Mouse (Mus musculus) stomach, embryonic 14.5 days (tissue): Measurements from ENCODE around the gene Brd3. TPM values are rescaled to one million over a fixed set of nuclear protein-coding genes. Genes with fewer than 3 reads are reported as not detected.

Source experiments
- ATAC-seq: fragments of 200-750 bp; cut with Nextera tagmentation; 2 replicates; pipeline ENCODE4 v1.8.0; 2017; ENCODE audit warnings: low read depth, moderate TSS enrichment; ENCODE audit not compliant: insufficient number of reproducible peaks, insufficient read depth, low FRiP score
- H3K27ac ChIP-seq: fragments of 300-500 bp; sonication (generic); 2 replicates; pipeline ENCODE4 v1.5.1; 2014; ENCODE audit warnings: mild to moderate bottlenecking, low read length, moderate library complexity, mixed read lengths
- H3K27me3 ChIP-seq: fragments of 300-500 bp; sonication (generic); 2 replicates; pipeline ENCODE4 v1.6.1; 2014; ENCODE audit warnings: low read length, control low read depth, mixed read lengths; ENCODE audit not compliant: control insufficient read depth, insufficient read depth
- H3K36me3 ChIP-seq: fragments of 300-500 bp; sonication (generic); 2 replicates; pipeline ENCODE4 v1.6.1; 2014; ENCODE audit warnings: mild to moderate bottlenecking, control low read depth, low read length, moderate library complexity, mixed read lengths; ENCODE audit not compliant: control insufficient read depth, insufficient read depth
- H3K4me1 ChIP-seq: fragments of 300-500 bp; sonication (generic); 2 replicates; pipeline ENCODE4 v1.6.1; 2014; ENCODE audit warnings: low read length, control low read depth, mixed read lengths; ENCODE audit not compliant: control insufficient read depth, insufficient read depth
- H3K4me2 ChIP-seq: fragments of 300-500 bp; sonication (generic); replicated peaks from 2 replicates; pipeline ENCODE4 v1.6.1; 2014; ENCODE audit warnings: low read depth, low read length, control low read depth
- H3K4me3 ChIP-seq: fragments of 300-500 bp; sonication (generic); 2 replicates; pipeline ENCODE4 v1.5.1; 2014; ENCODE audit warnings: low read depth, low read length, control low read depth
- H3K9ac ChIP-seq: fragments of 300-500 bp; sonication (generic); replicated peaks from 2 replicates; pipeline ENCODE4 v1.6.1; 2014; ENCODE audit warnings: low read depth, mild to moderate bottlenecking, control low read depth, low read length, moderate library complexity, mixed read lengths
- H3K9me3 ChIP-seq: fragments of 300-500 bp; sonication (generic); 2 replicates; pipeline ENCODE4 v1.6.1; 2016; ENCODE audit warnings: low read depth, low read length, control low read depth; ENCODE audit not compliant: control insufficient read depth
- WGBS: fragments of 180-500 bp; shearing (Covaris S2); extraction: QIAGEN DNeasy Blood & Tissue Kit; methylation state at CpG from one replicate; pipeline ENCODE4 v1.1.7; 2014; 5-methylcytosine and 5-hydroxymethylcytosine counted together
- polyA plus RNA-seq: library from polyadenylated mRNA; unstranded; fragments of >200 nt; fragmentation: Nextera tagmentation; extraction: Ambion mirVana; gene quantifications from 2 replicates; pipeline ENCODE4 v1.2.1, GENCODE M21; 2014

Gene Brd3
- polyA plus RNA-seq, 1 experiment from 2014 or later, result 134 TPM

DNA sequence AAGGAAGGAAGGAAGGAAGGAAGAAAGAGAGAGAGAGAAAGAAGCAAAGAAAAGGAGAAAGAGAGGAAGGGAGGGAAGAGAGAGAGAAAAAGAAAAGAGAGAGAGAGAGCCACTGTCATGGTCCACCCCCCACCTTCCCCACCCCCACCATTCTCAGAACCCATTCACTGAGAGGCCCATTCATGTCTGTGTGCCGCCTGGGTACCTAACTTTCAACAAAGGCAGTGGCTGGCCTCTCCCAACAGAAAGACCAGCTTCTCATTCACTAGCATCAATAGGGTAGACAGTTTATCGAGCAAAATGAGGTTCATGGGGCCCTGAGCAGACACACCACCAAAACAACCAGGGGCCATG is 93.9 kb downstream of the Brd3 start:
- Histone ChIP-seq H3K4me1 (peaks cover 73% of the 10 kb centered on the region), H3K9ac (no peak overlapping the region), H3K27me3 (no peaks in the 10 kb centered on the region), H3K4me2 (no peak overlapping the region; the same call in 1 of the 2 replicates), H3K9me3 (no peaks in the 10 kb centered on the region), H3K36me3 (no peaks in the 10 kb centered on the region), H3K27ac (peak overlapping the region; percentile 77), H3K4me3 (no peak overlapping the region)
- no peak for ATAC-seq
- WGBS, result 53% methylated on average over 2 of the region's 2 CpGs

DNA sequence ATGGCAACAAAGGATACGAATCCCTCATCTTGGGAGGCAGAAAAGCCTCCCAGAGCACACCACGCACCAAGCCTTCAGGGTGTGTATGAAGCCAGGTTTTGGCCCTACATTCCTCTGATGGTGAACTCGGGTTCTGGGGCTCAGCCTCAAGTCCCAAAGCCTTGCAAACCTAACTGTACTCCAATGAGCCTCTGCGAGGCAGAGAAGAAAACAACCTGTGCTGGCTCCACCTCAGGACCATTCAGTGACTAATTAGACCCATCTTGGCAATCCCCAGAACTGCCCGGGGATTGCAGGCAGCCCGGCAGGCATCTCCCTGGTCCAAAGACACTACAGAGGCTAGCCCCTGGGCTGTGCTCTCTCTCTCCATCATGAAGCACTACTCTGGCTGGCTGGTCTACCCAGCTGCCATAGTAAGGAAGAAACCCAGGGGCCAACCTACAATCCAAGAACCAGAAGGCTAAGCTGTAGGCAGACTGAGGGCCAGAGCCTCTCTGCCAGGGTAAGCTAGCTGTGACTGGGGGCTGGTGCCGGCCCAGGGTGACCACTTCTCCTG is 95.1 kb downstream of the Brd3 start:
- Histone ChIP-seq H3K9me3 (no peaks in the 10 kb centered on the region), H3K27ac (peak overlapping the region; percentile 89), H3K36me3 (no peaks in the 10 kb centered on the region), H3K4me2 (peak overlapping the region; percentile 30), H3K27me3 (no peaks in the 10 kb centered on the region), H3K4me3 (no peak overlapping the region), H3K9ac (no peak overlapping the region), H3K4me1 (peaks cover 63% of the 10 kb centered on the region)
- no peak for ATAC-seq
- 16% methylated on average over 7 of the region's 7 CpGs for WGBS

DNA sequence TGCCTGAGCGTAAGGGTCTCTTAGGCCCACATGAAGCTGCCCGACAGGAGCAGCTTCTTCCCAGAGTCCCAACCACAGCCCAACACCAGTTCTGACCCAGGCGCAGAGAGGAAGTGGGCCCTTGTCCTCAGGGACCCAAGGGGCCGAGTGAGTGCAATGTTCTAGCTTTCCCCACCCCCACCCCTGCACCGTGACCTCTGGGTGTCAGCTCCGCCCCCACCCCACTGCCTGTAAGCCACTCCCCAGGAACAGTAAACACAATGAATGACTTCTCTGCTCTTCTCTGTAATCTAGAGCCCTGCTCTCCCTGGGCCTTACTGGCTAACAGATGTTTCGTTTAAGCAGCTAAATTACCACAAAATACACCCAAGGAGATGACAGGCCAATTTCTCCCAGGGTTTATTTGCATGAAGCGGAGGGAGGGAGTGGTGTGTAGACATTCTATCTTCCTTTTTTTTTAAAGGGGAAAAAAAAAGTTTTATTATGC is 95.7 kb downstream of the Brd3 start:
- ATAC-seq, result peak; percentile 67; the same call in 1 of the 2 replicates
- H3K27me3 ChIP-seq, result no peaks in the 10 kb centered on the region
- H3K9me3 ChIP-seq, result no peaks in the 10 kb centered on the region
- H3K36me3 ChIP-seq, result no peaks in the 10 kb centered on the region
- WGBS, result 16% methylated on average over 8 of the region's 8 CpGs
- H3K9ac ChIP-seq, result no peak overlapping the region
- H3K27ac ChIP-seq, result peak overlapping the region; percentile 89
- peak overlapping the region; percentile 30; the same call in 1 of the 2 replicates for H3K4me2 ChIP-seq
- peaks cover 61% of the 10 kb centered on the region for H3K4me1 ChIP-seq
- no peak overlapping the region for H3K4me3 ChIP-seq

DNA sequence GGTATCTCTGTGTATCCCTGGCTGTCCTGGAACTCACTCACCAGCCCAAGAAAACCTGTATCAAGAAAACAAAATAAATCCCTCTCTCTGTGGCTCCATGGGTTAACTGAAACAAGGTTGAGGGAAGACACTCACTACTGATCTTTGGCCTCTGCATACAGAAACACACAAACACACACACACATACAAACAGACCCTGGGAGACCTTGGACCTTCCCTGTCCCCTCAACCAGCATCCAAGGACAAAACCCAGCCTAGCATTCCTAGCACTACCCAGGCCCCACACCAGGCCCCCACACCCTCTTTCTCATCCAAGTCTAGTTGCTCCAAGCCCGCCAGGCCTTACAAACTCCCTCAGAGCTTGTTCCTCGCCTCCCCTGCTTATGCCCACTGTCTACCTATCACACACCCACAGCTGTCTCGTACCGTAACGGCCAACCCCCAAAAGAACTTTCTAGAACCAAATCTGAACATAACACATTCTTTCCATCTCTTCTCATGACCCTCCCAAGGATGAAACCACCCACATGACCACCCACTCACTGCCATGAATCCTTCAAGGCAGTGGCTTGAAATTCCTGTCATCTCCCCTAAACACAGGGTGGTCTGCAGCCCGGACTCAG is 96.8 kb downstream of the Brd3 start:
- peak overlapping the region; percentile 33; the same call in 1 of the 2 replicates for H3K27ac ChIP-seq
- H3K9me3 ChIP-seq, result no peaks in the 10 kb centered on the region
- H3K4me3 ChIP-seq, result no peak overlapping the region
- ATAC-seq, result no peak
- H3K4me1 ChIP-seq, result peaks cover 54% of the 10 kb centered on the region
- H3K4me2 ChIP-seq, result no peak overlapping the region
- no peak overlapping the region for H3K9ac ChIP-seq
- 69% methylated on average over 6 of the region's 6 CpGs for WGBS
- no peaks in the 10 kb centered on the region for H3K27me3 ChIP-seq
- H3K36me3 ChIP-seq, result no peaks in the 10 kb centered on the region

DNA sequence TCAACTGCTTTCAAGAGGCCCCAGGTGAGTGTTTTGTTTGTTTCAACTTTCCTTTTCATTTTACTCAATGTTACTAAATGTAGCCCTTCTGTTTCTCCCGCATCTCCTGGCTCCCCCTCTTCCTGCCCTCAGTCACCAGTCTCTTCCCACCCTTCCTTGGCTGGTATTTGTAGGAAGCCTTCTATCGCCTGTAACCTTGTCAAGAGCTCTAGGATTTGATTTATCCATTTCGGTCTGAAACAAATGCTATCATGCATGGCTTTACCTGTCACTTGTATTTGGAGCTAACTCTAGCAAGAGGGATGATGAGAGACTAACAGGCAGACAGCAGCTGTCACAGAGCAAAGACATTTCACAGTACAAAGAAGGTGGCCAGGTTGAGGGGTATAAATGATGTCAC is 99.3 kb downstream of the Brd3 start:
- Histone ChIP-seq H3K9ac (no peak overlapping the region), H3K27me3 (no peaks in the 10 kb centered on the region), H3K4me2 (no peak overlapping the region), H3K27ac (no peak overlapping the region), H3K4me1 (peaks cover 46% of the 10 kb centered on the region), H3K4me3 (no peak overlapping the region), H3K36me3 (no peaks in the 10 kb centered on the region), H3K9me3 (no peaks in the 10 kb centered on the region)
- 60% methylated on average over 3 of the region's 3 CpGs for WGBS
- ATAC-seq, result no peak

DNA sequence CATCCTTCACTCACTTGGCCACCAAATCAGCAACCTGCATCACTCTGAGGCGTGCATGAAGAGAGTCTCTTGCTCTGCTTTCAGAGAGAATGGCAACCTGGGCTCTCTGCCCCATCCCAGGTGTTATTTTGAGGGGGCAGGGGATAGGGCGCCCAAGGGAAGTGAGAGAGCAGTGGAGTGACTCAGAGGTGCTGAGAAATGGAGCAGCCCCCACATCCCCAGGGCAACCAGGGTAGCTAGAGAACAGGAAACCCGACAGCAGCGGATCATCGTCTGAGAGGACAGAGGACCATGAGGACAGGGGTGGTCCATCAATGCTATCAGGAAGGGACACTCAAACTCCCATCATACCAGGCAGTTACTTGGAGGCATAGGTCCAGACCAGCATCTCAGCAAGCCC is 100.5 kb downstream of the Brd3 start:
- peaks cover 35% of the 10 kb centered on the region for H3K4me1 ChIP-seq
- no peak overlapping the region for H3K27ac ChIP-seq
- H3K4me3 ChIP-seq, result no peak overlapping the region
- H3K9ac ChIP-seq, result no peak overlapping the region
- 81% methylated on average over 5 of the region's 5 CpGs for WGBS
- no peaks in the 10 kb centered on the region for H3K36me3 ChIP-seq
- no peaks in the 10 kb centered on the region for H3K9me3 ChIP-seq
- no peak overlapping the region for H3K4me2 ChIP-seq
- no peak for ATAC-seq
- H3K27me3 ChIP-seq, result no peaks in the 10 kb centered on the region

DNA sequence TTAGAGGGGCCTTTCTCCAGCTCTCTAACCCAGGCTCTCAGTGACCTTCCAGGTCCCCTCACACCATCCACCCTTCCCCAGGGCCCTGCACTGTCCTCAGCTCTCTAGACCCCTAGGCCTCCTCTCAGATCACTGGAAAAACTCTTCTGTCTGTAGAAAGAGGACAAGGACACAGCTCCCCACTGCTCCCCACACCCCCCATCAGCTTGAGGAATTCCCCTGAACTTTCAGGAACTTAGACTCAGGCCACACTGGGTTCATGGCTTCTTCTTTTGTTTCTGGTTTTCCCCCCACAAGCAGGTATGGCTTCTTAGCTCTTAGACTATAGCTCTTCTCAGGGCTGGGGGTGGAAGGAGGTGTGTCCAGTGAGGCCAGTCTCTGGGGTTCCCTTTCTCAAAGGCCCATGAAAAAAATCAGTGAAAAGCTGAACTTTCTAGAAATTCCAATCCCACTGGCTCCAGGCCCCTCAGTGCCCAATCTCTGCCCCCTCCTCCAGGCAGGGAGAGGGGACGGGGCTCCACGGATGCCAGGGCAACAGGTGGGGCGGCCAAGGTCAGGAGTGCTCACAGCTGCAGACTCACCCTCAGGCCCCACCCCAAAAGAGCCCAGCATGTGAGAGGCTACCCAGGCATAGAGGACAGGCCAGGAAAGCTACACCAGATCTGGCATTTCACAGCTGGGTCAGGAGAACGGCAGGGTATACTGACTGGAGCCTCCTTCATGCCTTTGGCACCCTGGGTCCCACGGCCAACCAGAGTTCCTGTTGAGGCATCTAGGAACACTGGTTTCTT is 102.2 kb downstream of the Brd3 start:
- Histone ChIP-seq H3K27me3 (no peaks in the 10 kb centered on the region), H3K4me1 (peaks cover 20% of the 10 kb centered on the region), H3K9me3 (no peaks in the 10 kb centered on the region), H3K27ac (peak overlapping the region; percentile 8; the same call in 1 of the 2 replicates), H3K4me2 (no peak overlapping the region), H3K36me3 (no peaks in the 10 kb centered on the region), H3K9ac (no peak overlapping the region), H3K4me3 (no peak overlapping the region)
- 48% methylated on average over 5 of the region's 5 CpGs for WGBS
- ATAC-seq, result peak; percentile 34; the same call in 1 of the 2 replicates

DNA sequence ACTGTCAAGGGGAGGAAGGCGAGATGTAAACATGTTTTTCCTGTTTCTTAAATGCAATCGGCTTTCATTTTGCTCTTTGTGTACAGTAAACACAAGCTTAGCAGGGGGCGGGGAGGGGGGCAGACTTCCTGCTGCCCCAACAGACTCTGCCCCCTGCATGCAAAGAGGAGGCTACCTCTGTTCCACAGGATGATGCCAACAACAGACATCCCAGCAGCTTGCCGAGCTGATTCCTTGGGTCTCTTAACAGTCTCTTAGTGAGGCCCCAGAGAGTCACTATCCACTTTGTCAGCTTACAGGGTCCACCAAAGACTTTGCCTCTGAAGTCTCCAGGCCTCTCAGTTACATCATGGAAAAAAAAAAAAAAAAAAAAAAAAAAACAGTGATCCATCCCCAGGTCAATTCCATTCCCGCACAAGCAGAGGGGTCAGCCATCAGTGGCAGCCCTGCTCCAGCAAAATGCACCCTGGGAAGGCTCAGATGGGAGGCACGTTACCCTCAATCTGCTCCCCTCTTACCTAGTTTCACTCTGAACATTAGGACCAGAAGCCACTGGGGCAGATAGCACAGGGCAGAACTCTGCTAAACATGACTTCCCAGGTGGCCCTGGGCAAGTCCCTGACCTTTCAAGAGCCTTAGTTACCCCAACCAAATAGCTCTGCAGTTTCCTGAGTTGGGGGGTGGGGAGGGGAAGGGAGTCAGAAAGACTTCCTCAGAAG is 102.9 kb downstream of the Brd3 start:
- H3K4me1 ChIP-seq, result peaks cover 20% of the 10 kb centered on the region
- WGBS, result 45% methylated on average over 6 of the region's 6 CpGs
- no peaks in the 10 kb centered on the region; the same call in 1 of the 2 replicates for H3K9me3 ChIP-seq
- no peak overlapping the region for H3K9ac ChIP-seq
- no peak for ATAC-seq
- H3K36me3 ChIP-seq, result no peaks in the 10 kb centered on the region
- no peaks in the 10 kb centered on the region for H3K27me3 ChIP-seq
- H3K27ac ChIP-seq, result peak overlapping the region; percentile 27; the same call in 1 of the 2 replicates
- no peak overlapping the region for H3K4me2 ChIP-seq
- no peak overlapping the region for H3K4me3 ChIP-seq
